Mouse (Mus musculus): ENCODE data around the gene Ocrl.

Gene Ocrl

GRCm38 (mm10) chrX:47977078-47977477, 64.9 kb downstream of the Ocrl start:
- no peak for DNase-seq (ENCODE audit: low spot score in 2 of 2)

- DNase-seq (ENCODE audit: low spot score in 2 of 2), result peak; percentile 8 to 53
Measured at GRCm38 (mm10) chrX:47985000-47985619, 72.9 kb downstream of the Ocrl start.

- DNase-seq (ENCODE audit: low spot score in 2 of 2), result no peak
Measured at GRCm38 (mm10) chrX:47988024-47988423, 75.8 kb downstream of the Ocrl start.

- DNase-seq (ENCODE audit: low spot score in 2 of 2), result peak; percentile 42 to 67
Measured at GRCm38 (mm10) chrX:47992606-47993005, 80.4 kb downstream of the Ocrl start.

- DNase-seq (ENCODE audit: low spot score in 2 of 2), result no peak
Measured at GRCm38 (mm10) chrX:47998412-47998811, 86.2 kb downstream of the Ocrl start.

GRCm38 (mm10) chrX:48001151-48001550, 89.0 kb downstream of the Ocrl start:
- DNase-seq (ENCODE audit: low spot score in 2 of 2), result no peak

GRCm38 (mm10) chrX:48004786-48005185, 92.6 kb downstream of the Ocrl start:
- no peak for DNase-seq (ENCODE audit: low spot score in 2 of 2)

- no peak for DNase-seq (ENCODE audit: low spot score in 2 of 2)
Measured at GRCm38 (mm10) chrX:48006062-48006461, 93.9 kb downstream of the Ocrl start.

GRCm38 (mm10) chrX:48011656-48012055, 99.5 kb downstream of the Ocrl start:
- no peak for DNase-seq (ENCODE audit: low spot score in 2 of 2)

All from frontal cortex, postnatal 25 days (tissue).